Mouse (Mus musculus) frontal cortex, postnatal 36 days (tissue): ENCODE results near the gene Scaf1.

ENCODE experiments used
- DNase-seq, 2 experiments: peaks; one replicate each; pipeline ENCODE4 v3.0.0; 2022; ENCODE audit warnings: low spot score in 2 of 2

Scaf1 gene

GRCm38 (mm10) chr7:45015957-45016612, at the start of gene Scaf1:
Scaf1 (minus strand) TSS chr7:45016363.
- peak; percentile 100 for DNase-seq

- peak; percentile 94 to 96 for DNase-seq
Measured at GRCm38 (mm10) chr7:45062239-45062835, 46.2 kb upstream of the Scaf1 start, which contains the start of the genes Nosip and Prrg2. Nosip (plus strand) TSS chr7:45062429. Prrg2 (minus strand) TSS chr7:45062677.

- DNase-seq: no peak
Measured at GRCm38 (mm10) chr7:45061532-45062075, 45.4 kb upstream of the Scaf1 start.

GRCm38 (mm10) chr7:45060632-45061122, 44.5 kb upstream of the Scaf1 start:
- DNase-seq: no peak

GRCm38 (mm10) chr7:45058607-45059571, 42.7 kb upstream of the Scaf1 start:
- no peak for DNase-seq

GRCm38 (mm10) chr7:45056972-45057348, 40.8 kb upstream of the Scaf1 start:
- no peak for DNase-seq

- DNase-seq: no peak
Measured at GRCm38 (mm10) chr7:45056329-45056971, 40.3 kb upstream of the Scaf1 start.

GRCm38 (mm10) chr7:45053931-45054510, 37.9 kb upstream of the Scaf1 start:
- peak; percentile 88 to 93 for DNase-seq

GRCm38 (mm10) chr7:45053117-45053930, 37.2 kb upstream of the Scaf1 start:
- DNase-seq: peak; percentile 55 to 67

- DNase-seq: no peak
Measured at GRCm38 (mm10) chr7:45052862-45053116, 36.6 kb upstream of the Scaf1 start, which contains the start of gene Prr12. Prr12 (minus strand) TSS chr7:45052881.

- peak; percentile 58 to 64 for DNase-seq
Measured at GRCm38 (mm10) chr7:45052181-45052861, 36.2 kb upstream of the Scaf1 start.

- no peak for DNase-seq
Measured at GRCm38 (mm10) chr7:45051601-45051974, 35.4 kb upstream of the Scaf1 start.

- DNase-seq: peak; percentile 58 to 64
Measured at GRCm38 (mm10) chr7:45050945-45051600, 34.9 kb upstream of the Scaf1 start.

GRCm38 (mm10) chr7:45048923-45049657, 32.9 kb upstream of the Scaf1 start:
- DNase-seq: no peak

- no peak for DNase-seq
Measured at GRCm38 (mm10) chr7:45048001-45048890, 32.1 kb upstream of the Scaf1 start.

- DNase-seq: no peak
Measured at GRCm38 (mm10) chr7:45047491-45047890, 31.3 kb upstream of the Scaf1 start.

GRCm38 (mm10) chr7:45046853-45047350, 30.7 kb upstream of the Scaf1 start:
- no peak for DNase-seq
